ENCODE assay signal across 19 mouse cellular contexts in the genomic region with DNA sequence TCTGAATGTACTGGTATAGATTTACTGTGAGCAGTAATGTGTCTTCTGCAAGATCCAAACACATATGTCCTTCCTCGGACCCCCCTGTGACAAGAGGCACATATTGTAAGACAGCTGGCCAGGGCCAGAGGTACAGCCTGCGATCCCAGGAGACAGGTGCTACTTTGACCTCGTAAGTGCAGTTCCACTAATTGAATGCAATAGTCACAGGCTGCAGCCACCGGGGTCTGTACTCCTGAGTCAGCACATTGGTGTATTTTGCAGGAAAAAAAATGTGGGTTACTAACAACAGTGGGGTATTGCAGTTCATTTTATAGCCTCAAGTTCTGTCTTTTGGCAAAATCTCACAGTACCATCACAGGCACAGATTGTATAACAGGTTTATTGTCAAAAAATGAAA.
A peak's percentile ranks its signal among the peaks of the same experiment; 100 is the strongest.
DNase-seq lines count a peak whose midpoint lies in the region; ATAC-seq and TF ChIP-seq lines count a peak whose summit lies in the region.
"Had no signal": no experiment of that assay in that cellular context is flagged by ENCODE, and none has a peak within 500 bp of the region (broad histone marks: within the 10 kb centered on the region; RNA-seq: fewer than 3 reads in every experiment).

No protein-coding gene starts in this region.

- H3K4me3 ChIP-seq in forebrain, embryonic 16.5 days (replicated peaks; ENCODE audit: low read length): no peak overlapping the region
- no peak overlapping the region for H3K4me3 ChIP-seq in forebrain, embryonic 11.5 days (ENCODE audit: low read depth, low read length)
- no peak overlapping the region for H3K4me3 ChIP-seq in intestine, postnatal 0 days (ENCODE audit: low read depth, low read length)
- no peak overlapping the region for H3K4me3 ChIP-seq in intestine, embryonic 16.5 days (ENCODE audit: low read length)
- H3K4me3 ChIP-seq in embryonic facial prominence, embryonic 14.5 days (ENCODE audit: low read depth, low read length): no peak overlapping the region
- no peak overlapping the region for H3K4me3 ChIP-seq in neural tube, embryonic 13.5 days
- H3K4me3 ChIP-seq: embryonic facial prominence, embryonic 15.5 days; heart, embryonic 13.5 days; liver, embryonic 12.5 days; megakaryocyte, embryonic 14.5 days; midbrain, embryonic 15.5 days; myocyte had no signal

- peak overlapping the region; percentile 18; the same call in 1 of the 2 replicates for H3K4me2 ChIP-seq in forebrain, embryonic 16.5 days (ENCODE audit: low read length)
- no peak overlapping the region for H3K4me2 ChIP-seq in forebrain, embryonic 11.5 days (ENCODE audit: low read depth, low read length, severe bottlenecking)
- H3K4me2 ChIP-seq in intestine, postnatal 0 days (replicated peaks; ENCODE audit: low read depth): peak overlapping the region; percentile 53; the same call in 1 of the 2 replicates
- H3K4me2 ChIP-seq in intestine, embryonic 16.5 days (ENCODE audit: low read depth, low read length): no peak overlapping the region
- H3K4me2 ChIP-seq in embryonic facial prominence, embryonic 14.5 days (ENCODE audit: low read depth, low read length): no peak overlapping the region
- no peak overlapping the region for H3K4me2 ChIP-seq in neural tube, embryonic 13.5 days
- H3K4me2 ChIP-seq: liver, embryonic 12.5 days had no signal

- H3K36me3 ChIP-seq in forebrain, embryonic 16.5 days (ENCODE audit: control insufficient read depth, insufficient read depth): no peaks in the 10 kb centered on the region
- H3K36me3 ChIP-seq in forebrain, embryonic 11.5 days (ENCODE audit: control insufficient read depth, insufficient read depth, low read length): no peaks in the 10 kb centered on the region
- no peaks in the 10 kb centered on the region for H3K36me3 ChIP-seq in intestine, postnatal 0 days (ENCODE audit: control insufficient read depth, insufficient read depth)
- H3K36me3 ChIP-seq in intestine, embryonic 16.5 days (ENCODE audit: control insufficient read depth, insufficient read depth, low read length): no peaks in the 10 kb centered on the region
- no peaks in the 10 kb centered on the region for H3K36me3 ChIP-seq in embryonic facial prominence, embryonic 14.5 days (ENCODE audit: control insufficient read depth, insufficient read depth, low read length)
- H3K36me3 ChIP-seq in neural tube, embryonic 13.5 days: no peaks in the 10 kb centered on the region
- H3K36me3 ChIP-seq: embryonic facial prominence, embryonic 15.5 days; liver, embryonic 12.5 days; midbrain, embryonic 15.5 days had no signal

- H3K27me3 ChIP-seq in forebrain, embryonic 16.5 days (replicated peaks; ENCODE audit: control insufficient read depth, insufficient read depth, low read length): no peaks in the 10 kb centered on the region
- H3K27me3 ChIP-seq in forebrain, embryonic 11.5 days (ENCODE audit: control insufficient read depth, insufficient read depth, low read length): no peaks in the 10 kb centered on the region
- no peaks in the 10 kb centered on the region for H3K27me3 ChIP-seq in intestine, postnatal 0 days (replicated peaks; ENCODE audit: control insufficient read depth, insufficient read depth, low read length)
- no peaks in the 10 kb centered on the region for H3K27me3 ChIP-seq in intestine, embryonic 16.5 days (replicated peaks; ENCODE audit: control insufficient read depth, insufficient read depth, low read length)
- H3K27me3 ChIP-seq in embryonic facial prominence, embryonic 14.5 days (replicated peaks; ENCODE audit: control insufficient read depth, insufficient read depth, low read length): no peaks in the 10 kb centered on the region
- no peaks in the 10 kb centered on the region for H3K27me3 ChIP-seq in neural tube, embryonic 13.5 days
- H3K27me3 ChIP-seq: embryonic facial prominence, embryonic 15.5 days; heart, embryonic 13.5 days; liver, embryonic 12.5 days; midbrain, embryonic 15.5 days had no signal

- TF ChIP-seq CTCF in intestine, postnatal 0 days (IDR thresholded peaks at IDR 0.05; ENCODE audit: low read depth): no peak

- H3K9me3 ChIP-seq in forebrain, embryonic 16.5 days (ENCODE audit: control insufficient read depth, low read length): no peaks in the 10 kb centered on the region
- no peaks in the 10 kb centered on the region for H3K9me3 ChIP-seq in forebrain, embryonic 11.5 days (ENCODE audit: control insufficient read depth, low read length)
- no peaks in the 10 kb centered on the region for H3K9me3 ChIP-seq in intestine, postnatal 0 days (ENCODE audit: control insufficient read depth)
- H3K9me3 ChIP-seq in intestine, embryonic 16.5 days (ENCODE audit: control insufficient read depth, low read length): no peaks in the 10 kb centered on the region
- H3K9me3 ChIP-seq in embryonic facial prominence, embryonic 14.5 days (ENCODE audit: control insufficient read depth, low read length): no peaks in the 10 kb centered on the region
- no peaks in the 10 kb centered on the region for H3K9me3 ChIP-seq in neural tube, embryonic 13.5 days
- H3K9me3 ChIP-seq: embryonic facial prominence, embryonic 15.5 days; heart, embryonic 13.5 days; liver, embryonic 12.5 days; megakaryocyte, embryonic 14.5 days; midbrain, embryonic 15.5 days had no signal

- no peak; the same call in 1 of the 2 replicates for ATAC-seq in forebrain, embryonic 16.5 days
- no peak for ATAC-seq in forebrain, embryonic 11.5 days (replicated peaks; ENCODE audit: low FRiP score)
- no peak for ATAC-seq in intestine, postnatal 0 days
- ATAC-seq in intestine, embryonic 16.5 days: no peak
- ATAC-seq in embryonic facial prominence, embryonic 14.5 days (ENCODE audit: low read depth): no peak
- ATAC-seq in neural tube, embryonic 13.5 days (ENCODE audit: low read depth): no peak
- ATAC-seq: liver, embryonic 12.5 days; midbrain, embryonic 15.5 days had no signal

- no peak overlapping the region for H3K27ac ChIP-seq in forebrain, embryonic 16.5 days (ENCODE audit: low read length)
- no peak overlapping the region for H3K27ac ChIP-seq in forebrain, embryonic 11.5 days (ENCODE audit: low read depth, low read length)
- no peak overlapping the region for H3K27ac ChIP-seq in intestine, postnatal 0 days (ENCODE audit: low read depth, low read length)
- H3K27ac ChIP-seq in intestine, embryonic 16.5 days (ENCODE audit: low read length): no peak overlapping the region
- H3K27ac ChIP-seq in embryonic facial prominence, embryonic 14.5 days (replicated peaks; ENCODE audit: low read depth, low read length): no peak overlapping the region
- peak overlapping the region; percentile 14 for H3K27ac ChIP-seq in neural tube, embryonic 13.5 days (replicated peaks)
- H3K27ac ChIP-seq: embryonic facial prominence, embryonic 15.5 days; gastrocnemius, adult 2 months; heart, embryonic 13.5 days; liver, embryonic 12.5 days; midbrain, embryonic 15.5 days had no signal

- 58% methylated on average over 4 of the region's 4 CpGs for WGBS in forebrain, embryonic 16.5 days
- 71% methylated on average over 4 of the region's 4 CpGs for WGBS in forebrain, embryonic 11.5 days
- 60% methylated on average over 4 of the region's 4 CpGs for WGBS in intestine, postnatal 0 days
- WGBS in intestine, embryonic 16.5 days: 61% methylated on average over 4 of the region's 4 CpGs
- 43% methylated on average over 4 of the region's 4 CpGs for WGBS in embryonic facial prominence, embryonic 14.5 days
- WGBS in neural tube, embryonic 13.5 days: 56% methylated on average over 4 of the region's 4 CpGs

- no peak for DNase-seq in forebrain, embryonic 11.5 days (ENCODE audit: low spot score)
- peak; percentile 39 for DNase-seq in embryonic facial prominence, embryonic 14.5 days (ENCODE audit: low spot score)
- no peak for DNase-seq in kidney, adult 18-20 months
- DNase-seq: adrenal gland, postnatal 36 days; cerebellum, adult 8-10 months; gastrocnemius, adult 2 months; kidney, adult 9 months; kidney, postnatal 36 days; lung, adult 2 months had no signal

- no peak overlapping the region for H3K9ac ChIP-seq in forebrain, embryonic 16.5 days (replicated peaks; ENCODE audit: low read depth, low read length)
- no peak overlapping the region for H3K9ac ChIP-seq in forebrain, embryonic 11.5 days (ENCODE audit: low read length)
- H3K9ac ChIP-seq in intestine, postnatal 0 days (ENCODE audit: low read depth, low read length): no peak overlapping the region
- no peak overlapping the region for H3K9ac ChIP-seq in intestine, embryonic 16.5 days (ENCODE audit: low read depth, low read length)
- no peak overlapping the region for H3K9ac ChIP-seq in embryonic facial prominence, embryonic 14.5 days (ENCODE audit: low read depth, low read length)
- H3K9ac ChIP-seq in neural tube, embryonic 13.5 days: no peak overlapping the region
- H3K9ac ChIP-seq: embryonic facial prominence, embryonic 15.5 days; heart, embryonic 13.5 days; liver, embryonic 12.5 days; midbrain, embryonic 15.5 days had no signal

- H3K4me1 ChIP-seq in forebrain, embryonic 16.5 days (replicated peaks; ENCODE audit: control insufficient read depth, insufficient read depth, low read length): peaks cover 33% of the 10 kb centered on the region
- H3K4me1 ChIP-seq in forebrain, embryonic 11.5 days (replicated peaks; ENCODE audit: control insufficient read depth, insufficient read depth, low read length): peaks cover 2% of the 10 kb centered on the region; the same call in 1 of the 2 replicates
- H3K4me1 ChIP-seq in intestine, postnatal 0 days (replicated peaks; ENCODE audit: control insufficient read depth, insufficient read depth, low read length): no peaks in the 10 kb centered on the region
- H3K4me1 ChIP-seq in intestine, embryonic 16.5 days (ENCODE audit: control insufficient read depth, insufficient read depth, low read length): peaks cover 9% of the 10 kb centered on the region
- H3K4me1 ChIP-seq in embryonic facial prominence, embryonic 14.5 days (ENCODE audit: control insufficient read depth, insufficient read depth, low read length): peaks cover 33% of the 10 kb centered on the region
- peaks cover 52% of the 10 kb centered on the region for H3K4me1 ChIP-seq in neural tube, embryonic 13.5 days (replicated peaks)
- H3K4me1 ChIP-seq: liver, embryonic 12.5 days had no signal

Comparison
In these comparisons a context has a peak if more than half of its experiments do, and no peak if none do; other contexts are left out.
1. H3K4me2 ChIP-seq: peak in forebrain, embryonic 16.5 days (single experiment) and intestine, postnatal 0 days (single experiment); none in forebrain, embryonic 11.5 days (single experiment), intestine, embryonic 16.5 days (single experiment), embryonic facial prominence, embryonic 14.5 days (single experiment) and neural tube, embryonic 13.5 days (single experiment).